Mouse (Mus musculus): ENCODE data around the gene N4bp1. TPM values are rescaled to one million over a fixed set of nuclear protein-coding genes. Genes with fewer than 3 reads are reported as not detected.

N4bp1 gene
- polyA plus RNA-seq, 1 experiment = 19.4 TPM

- no peak overlapping the region for H3K4me3 ChIP-seq (ENCODE audit: low read depth, low read length)
- H3K27me3 ChIP-seq (ENCODE audit: control insufficient read depth, insufficient read depth, low read length) = no peaks in the 10 kb centered on the region
- TF ChIP-seq POLR2A (IDR thresholded peaks at IDR 0.05; ENCODE audit: low read depth, low read length) (no peak), CTCF (IDR thresholded peaks at IDR 0.05; ENCODE audit: extremely low read depth, insufficient read length, insufficient replicate concordance, low read depth, low read length) (no peak)
- H3K36me3 ChIP-seq (ENCODE audit: control insufficient read depth, insufficient read depth, low read length) = no peaks in the 10 kb centered on the region
- no peak overlapping the region for H3K27ac ChIP-seq (ENCODE audit: insufficient read depth, low read depth, low read length)
- 33% methylated on average over 6 of the region's 6 CpGs for WGBS
- peaks cover 19% of the 10 kb centered on the region for H3K4me1 ChIP-seq (ENCODE audit: control insufficient read depth, insufficient read depth, insufficient read length, low read length)
Observed at GRCm38 (mm10) chr8:86760746-86761145, 124.3 kb downstream of the N4bp1 start.

DNA sequence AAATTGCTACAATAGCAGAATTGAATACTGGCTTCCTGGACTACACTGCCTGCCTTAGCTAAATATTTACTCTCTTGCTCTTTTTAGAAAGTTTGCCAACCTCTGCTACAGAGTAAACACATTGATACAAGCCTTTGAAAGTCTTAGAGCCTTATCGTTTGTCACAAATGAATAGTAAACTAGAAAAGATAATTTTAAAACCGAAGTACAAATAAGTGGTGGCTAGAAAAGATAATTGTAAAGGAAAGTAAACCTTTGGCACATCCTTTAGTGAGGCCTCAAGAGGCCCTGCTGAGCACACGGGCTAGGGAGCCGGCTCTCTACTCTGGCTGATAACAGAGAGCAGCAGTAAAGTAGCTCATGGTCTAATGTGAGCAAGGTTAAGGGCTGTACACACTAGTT lies 126.0 kb downstream of the N4bp1 start:
- Histone ChIP-seq H3K4me3 (ENCODE audit: low read depth, low read length) (no peak overlapping the region), H3K4me1 (ENCODE audit: control insufficient read depth, insufficient read depth, insufficient read length, low read length) (peaks cover 10% of the 10 kb centered on the region; the same call in 1 of the 2 replicates), H3K27ac (ENCODE audit: insufficient read depth, low read depth, low read length) (peak overlapping the region; percentile 63), H3K36me3 (ENCODE audit: control insufficient read depth, insufficient read depth, low read length) (no peaks in the 10 kb centered on the region), H3K27me3 (ENCODE audit: control insufficient read depth, insufficient read depth, low read length) (no peaks in the 10 kb centered on the region)
- WGBS = 15% methylated on average over 4 of the region's 4 CpGs
- TF ChIP-seq CTCF (IDR thresholded peaks at IDR 0.05; ENCODE audit: extremely low read depth, insufficient read length, insufficient replicate concordance, low read depth, low read length) (no peak), POLR2A (IDR thresholded peaks at IDR 0.05; ENCODE audit: low read depth, low read length) (no peak)

- H3K27ac ChIP-seq (ENCODE audit: insufficient read depth, low read depth, low read length) = no peak overlapping the region
Observed at GRCm38 (mm10) chr8:86758651-86759050, 126.4 kb downstream of the N4bp1 start.

More at GRCm38 (mm10) chr8:86758651-86759050, 126.4 kb downstream of the N4bp1 start:
- no peaks in the 10 kb centered on the region for H3K27me3 ChIP-seq (ENCODE audit: control insufficient read depth, insufficient read depth, low read length)
- WGBS = 37% methylated on average over 3 of the region's 3 CpGs
- H3K4me1 ChIP-seq (ENCODE audit: control insufficient read depth, insufficient read depth, insufficient read length, low read length) = peaks cover 10% of the 10 kb centered on the region; the same call in 1 of the 2 replicates
- H3K36me3 ChIP-seq (ENCODE audit: control insufficient read depth, insufficient read depth, low read length) = no peaks in the 10 kb centered on the region
- H3K4me3 ChIP-seq (ENCODE audit: low read depth, low read length) = no peak overlapping the region
- TF ChIP-seq POLR2A (IDR thresholded peaks at IDR 0.05; ENCODE audit: low read depth, low read length) (no peak), CTCF (IDR thresholded peaks at IDR 0.05; ENCODE audit: extremely low read depth, insufficient read length, insufficient replicate concordance, low read depth, low read length) (no peak)

Other genes with a start within 250 kb of the N4bp1 start
- 2.2 and 6.3 TPM in 2 replicates for gene Gm10638, start 139.6 kb downstream of the N4bp1 start, polyA plus RNA-seq (2012; rRNA removed)
- gene Siah1a, start 139.3 kb downstream of the N4bp1 start, polyA plus RNA-seq (2012; rRNA removed) = 6.8 and 14.7 TPM in 2 replicates

All from small intestine, adult 2 months (tissue).